Mouse (Mus musculus): ENCODE data around the gene Arel1. TPM values are rescaled to one million over a fixed set of nuclear protein-coding genes. Genes with fewer than 3 reads are reported as not detected.

Arel1 gene
- polyA plus RNA-seq, 1 experiment = 9.9 TPM

DNA sequence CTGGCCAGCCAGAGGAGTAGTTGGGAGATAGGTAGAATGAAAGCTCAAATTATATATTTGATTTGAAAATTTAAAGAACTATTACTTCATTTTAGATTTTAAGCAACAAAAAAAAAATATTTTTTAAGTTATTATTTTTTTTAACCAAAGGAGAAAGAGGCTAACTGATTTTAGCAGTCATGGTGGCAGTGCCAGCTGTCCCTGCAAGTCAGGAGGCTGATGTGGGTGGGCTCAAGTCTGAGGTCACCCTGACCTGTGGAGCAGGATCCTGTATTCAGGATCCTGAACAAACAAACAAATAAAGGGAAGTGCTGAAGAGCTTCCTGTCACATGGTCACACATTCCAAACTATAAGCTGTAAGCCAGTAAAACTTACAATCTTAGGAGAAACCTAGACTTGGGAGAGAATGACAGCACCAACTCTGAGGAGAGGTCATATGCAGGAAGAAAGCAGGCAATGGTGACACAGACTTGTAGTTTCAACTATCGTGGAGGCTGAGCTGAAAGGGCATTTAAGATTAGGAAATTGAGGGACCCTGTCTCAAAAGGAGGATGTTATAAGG lies 11.8 kb downstream of the Arel1 start:
- H3K4me3 ChIP-seq (ENCODE audit: insufficient read depth, poor library complexity, severe bottlenecking) = no peak overlapping the region
- H3K27me3 ChIP-seq (ENCODE audit: control insufficient read depth, insufficient read depth, insufficient read length) = no peaks in the 10 kb centered on the region
- H3K36me3 ChIP-seq (ENCODE audit: control insufficient read depth, insufficient read depth) = peaks cover 15% of the 10 kb centered on the region
- TF ChIP-seq USF1 (IDR thresholded peaks at IDR 0.05; ENCODE audit: low read depth) (no peak), MYOG (IDR thresholded peaks at IDR 0.05; ENCODE audit: control insufficient read depth, extremely low read depth, insufficient read length) (no peak), FOSL1 (IDR thresholded peaks at IDR 0.05; ENCODE audit: insufficient read depth, low read length, poor library complexity, severe bottlenecking) (no peak), CEBPB (IDR thresholded peaks at IDR 0.05; ENCODE audit: low read depth) (no peak), MYOD1 (IDR thresholded peaks at IDR 0.05; ENCODE audit: control insufficient read depth, insufficient read length, low read depth) (no peak), MAX (IDR thresholded peaks at IDR 0.05) (no peak), CTCF (IDR thresholded peaks at IDR 0.05; ENCODE audit: control insufficient read depth, insufficient read depth, insufficient read length) (no peak)
- peaks cover 4% of the 10 kb centered on the region for H3K79me3 ChIP-seq (ENCODE audit: low read depth)
- no peak overlapping the region for H3ac ChIP-seq (ENCODE audit: control insufficient read depth, insufficient read length, low read depth)
- H3K79me2 ChIP-seq (ENCODE audit: control insufficient read depth, insufficient read depth) = no peaks in the 10 kb centered on the region

- no peak for TF ChIP-seq CEBPB (IDR thresholded peaks at IDR 0.05; ENCODE audit: low read depth)
- no peak for TF ChIP-seq USF1 (IDR thresholded peaks at IDR 0.05; ENCODE audit: low read depth)
- TF ChIP-seq MAX (IDR thresholded peaks at IDR 0.05) = no peak
- no peak for TF ChIP-seq MYOD1 (IDR thresholded peaks at IDR 0.05; ENCODE audit: control insufficient read depth, insufficient read length, low read depth)
- no peak for TF ChIP-seq MYOG (IDR thresholded peaks at IDR 0.05; ENCODE audit: control insufficient read depth, extremely low read depth, insufficient read length)
- no peak for TF ChIP-seq CTCF (IDR thresholded peaks at IDR 0.05; ENCODE audit: control insufficient read depth, insufficient read depth, insufficient read length)
- no peak for TF ChIP-seq FOSL1 (IDR thresholded peaks at IDR 0.05; ENCODE audit: insufficient read depth, low read length, poor library complexity, severe bottlenecking)
These were observed 14.4 kb downstream of the Arel1 start for GRCm38 (mm10) chr12:84956317-84956716.

DNA sequence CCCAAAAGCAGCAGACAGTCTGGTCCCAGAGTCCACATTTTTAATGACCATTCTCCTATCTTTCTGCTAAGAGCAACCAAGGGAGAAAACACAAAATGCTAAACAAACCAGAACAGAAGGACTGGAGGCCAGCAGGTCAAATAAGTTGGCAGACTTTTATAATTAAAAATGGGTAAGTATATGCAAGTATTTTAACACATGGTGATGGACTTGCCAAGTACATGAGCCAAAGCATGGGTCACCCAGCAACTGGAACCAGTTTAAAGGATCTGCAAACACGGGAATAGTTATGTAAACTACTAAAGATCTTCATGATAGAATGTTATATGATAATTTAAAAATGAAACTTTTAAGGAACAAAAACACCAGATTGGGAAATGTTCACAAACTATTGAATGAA lies 18.3 kb downstream of the Arel1 start:
- H3K79me2 ChIP-seq (ENCODE audit: control insufficient read depth, insufficient read depth) = no peaks in the 10 kb centered on the region
- TF ChIP-seq CEBPB (IDR thresholded peaks at IDR 0.05; ENCODE audit: low read depth) = no peak
- TF ChIP-seq CTCF (IDR thresholded peaks at IDR 0.05; ENCODE audit: control insufficient read depth, insufficient read depth, insufficient read length) = no peak
- no peak for TF ChIP-seq MYOD1 (IDR thresholded peaks at IDR 0.05; ENCODE audit: control insufficient read depth, insufficient read length, low read depth)
- TF ChIP-seq MAX (IDR thresholded peaks at IDR 0.05) = no peak
- no peak for TF ChIP-seq USF1 (IDR thresholded peaks at IDR 0.05; ENCODE audit: low read depth)
- no peak for TF ChIP-seq FOSL1 (IDR thresholded peaks at IDR 0.05; ENCODE audit: insufficient read depth, low read length, poor library complexity, severe bottlenecking)
- TF ChIP-seq MYOG (IDR thresholded peaks at IDR 0.05; ENCODE audit: control insufficient read depth, extremely low read depth, insufficient read length) = no peak
- H3K27me3 ChIP-seq (ENCODE audit: control insufficient read depth, insufficient read depth, insufficient read length) = no peaks in the 10 kb centered on the region
- H3K4me3 ChIP-seq (ENCODE audit: insufficient read depth, poor library complexity, severe bottlenecking) = no peak overlapping the region
- H3K36me3 ChIP-seq (ENCODE audit: control insufficient read depth, insufficient read depth) = peaks cover 31% of the 10 kb centered on the region
- no peak overlapping the region for H3ac ChIP-seq (ENCODE audit: control insufficient read depth, insufficient read length, low read depth)
- H3K79me3 ChIP-seq (ENCODE audit: low read depth) = peaks cover 4% of the 10 kb centered on the region

More at GRCm38 (mm10) chr12:84956317-84956716, 14.4 kb downstream of the Arel1 start:
- peaks cover 4% of the 10 kb centered on the region for H3K79me3 ChIP-seq (ENCODE audit: low read depth)
- H3K4me3 ChIP-seq (ENCODE audit: insufficient read depth, poor library complexity, severe bottlenecking) = no peak overlapping the region
- no peaks in the 10 kb centered on the region for H3K79me2 ChIP-seq (ENCODE audit: control insufficient read depth, insufficient read depth)
- H3ac ChIP-seq (ENCODE audit: control insufficient read depth, insufficient read length, low read depth) = no peak overlapping the region
- peaks cover 13% of the 10 kb centered on the region for H3K36me3 ChIP-seq (ENCODE audit: control insufficient read depth, insufficient read depth)
- no peaks in the 10 kb centered on the region for H3K27me3 ChIP-seq (ENCODE audit: control insufficient read depth, insufficient read depth, insufficient read length)

DNA sequence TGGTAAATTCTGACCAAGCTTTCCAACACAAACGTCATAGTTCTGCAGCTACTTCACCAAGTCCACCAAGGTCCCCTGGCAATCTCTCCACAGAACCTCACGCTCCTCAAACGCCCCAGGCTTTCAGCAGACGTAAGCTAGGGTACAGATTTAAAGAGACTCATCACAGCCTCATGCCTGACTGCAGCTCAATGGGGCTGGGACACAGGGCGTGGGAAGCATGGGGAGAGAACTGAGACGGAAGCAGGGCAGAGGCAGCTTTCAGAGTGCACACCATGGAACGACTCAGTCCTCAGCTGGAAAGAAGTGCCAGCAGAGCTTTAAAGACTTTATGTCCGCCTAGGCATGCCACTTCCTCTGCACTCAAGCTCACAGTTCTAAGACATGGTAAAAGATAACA lies 19.2 kb downstream of the Arel1 start:
- H3K79me2 ChIP-seq (ENCODE audit: control insufficient read depth, insufficient read depth) = no peaks in the 10 kb centered on the region
- H3K36me3 ChIP-seq (ENCODE audit: control insufficient read depth, insufficient read depth) = peaks cover 32% of the 10 kb centered on the region
- H3K4me3 ChIP-seq (ENCODE audit: insufficient read depth, poor library complexity, severe bottlenecking) = no peak overlapping the region
- H3K79me3 ChIP-seq (ENCODE audit: low read depth) = peaks cover 3% of the 10 kb centered on the region
- TF ChIP-seq MYOG (IDR thresholded peaks at IDR 0.05; ENCODE audit: control insufficient read depth, extremely low read depth, insufficient read length) (no peak), FOSL1 (IDR thresholded peaks at IDR 0.05; ENCODE audit: insufficient read depth, low read length, poor library complexity, severe bottlenecking) (no peak), CTCF (IDR thresholded peaks at IDR 0.05; ENCODE audit: control insufficient read depth, insufficient read depth, insufficient read length) (no peak), USF1 (IDR thresholded peaks at IDR 0.05; ENCODE audit: low read depth) (no peak), MAX (IDR thresholded peaks at IDR 0.05) (no peak), CEBPB (IDR thresholded peaks at IDR 0.05; ENCODE audit: low read depth) (no peak), MYOD1 (IDR thresholded peaks at IDR 0.05; ENCODE audit: control insufficient read depth, insufficient read length, low read depth) (no peak)
- no peak overlapping the region for H3ac ChIP-seq (ENCODE audit: control insufficient read depth, insufficient read length, low read depth)
- H3K27me3 ChIP-seq (ENCODE audit: control insufficient read depth, insufficient read depth, insufficient read length) = no peaks in the 10 kb centered on the region

DNA sequence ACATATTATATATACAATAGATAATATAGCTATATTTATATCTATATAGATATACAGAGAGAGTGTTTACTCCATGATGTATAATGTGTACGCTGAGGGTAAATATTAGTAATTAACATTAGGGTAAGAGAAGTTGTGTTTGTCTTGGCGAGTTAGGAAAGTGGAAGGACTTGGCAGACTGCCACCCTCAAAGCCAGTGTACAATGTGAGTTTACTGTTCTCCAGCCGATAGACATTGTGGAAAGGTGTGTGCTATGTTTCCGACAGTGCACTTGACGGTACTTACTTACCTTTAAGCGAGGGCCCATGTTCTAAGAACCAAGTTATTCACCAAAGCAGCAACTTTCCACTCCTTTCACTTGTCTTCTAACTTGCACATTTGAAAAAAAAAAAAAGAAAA lies 19.9 kb downstream of the Arel1 start:
- Histone ChIP-seq H3ac (ENCODE audit: control insufficient read depth, insufficient read length, low read depth) (no peak overlapping the region), H3K36me3 (ENCODE audit: control insufficient read depth, insufficient read depth) (peaks cover 32% of the 10 kb centered on the region), H3K4me3 (ENCODE audit: insufficient read depth, poor library complexity, severe bottlenecking) (no peak overlapping the region), H3K79me3 (ENCODE audit: low read depth) (peaks cover 1% of the 10 kb centered on the region), H3K79me2 (ENCODE audit: control insufficient read depth, insufficient read depth) (no peaks in the 10 kb centered on the region), H3K27me3 (ENCODE audit: control insufficient read depth, insufficient read depth, insufficient read length) (no peaks in the 10 kb centered on the region)
- no peak for TF ChIP-seq CTCF (IDR thresholded peaks at IDR 0.05; ENCODE audit: control insufficient read depth, insufficient read depth, insufficient read length)
- TF ChIP-seq USF1 (IDR thresholded peaks at IDR 0.05; ENCODE audit: low read depth) = no peak
- no peak for TF ChIP-seq MAX (IDR thresholded peaks at IDR 0.05)
- TF ChIP-seq FOSL1 (IDR thresholded peaks at IDR 0.05; ENCODE audit: insufficient read depth, low read length, poor library complexity, severe bottlenecking) = no peak
- TF ChIP-seq MYOG (IDR thresholded peaks at IDR 0.05; ENCODE audit: control insufficient read depth, extremely low read depth, insufficient read length) = no peak
- TF ChIP-seq MYOD1 (IDR thresholded peaks at IDR 0.05; ENCODE audit: control insufficient read depth, insufficient read length, low read depth) = no peak
- no peak for TF ChIP-seq CEBPB (IDR thresholded peaks at IDR 0.05; ENCODE audit: low read depth)

Measured in C2C12 (cell line).